Mouse (Mus musculus): ENCODE measurements at regions not wholly inside any gene's neighbourhood (a gene's known extent, or its start where the extent isn't known, plus 50 kb on each side); places are given as distances from the start of the nearest gene placed in this dataset.

DNA sequence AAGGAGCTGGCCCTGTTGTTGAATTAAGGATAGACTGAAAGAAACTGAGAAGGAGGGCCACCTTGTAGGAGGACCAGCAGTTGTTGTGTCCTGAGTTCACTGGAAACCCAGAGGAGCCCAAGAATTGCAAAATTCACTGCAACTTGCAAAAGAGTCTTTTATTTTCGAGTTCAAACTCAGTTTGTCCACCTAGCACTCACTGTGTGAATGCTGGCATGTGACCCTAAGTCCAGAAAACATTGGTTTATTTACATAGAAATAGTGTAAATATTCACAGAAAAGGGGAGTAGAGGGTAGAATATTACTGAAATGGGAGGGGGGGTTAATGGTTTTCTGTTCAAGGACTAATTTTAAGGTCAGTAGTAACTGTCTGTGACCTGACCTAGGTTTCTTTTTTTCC is 394.7 kb downstream of the 4933405O20Rik start:
- Histone ChIP-seq H3K27me3 (ENCODE audit: low read depth, poor library complexity, severe bottlenecking) (no peaks in the 10 kb centered on the region), H3K9me3 (replicated peaks) (no peaks in the 10 kb centered on the region), H3K4me3 (no peak overlapping the region), H3K27ac (no peak overlapping the region), H3K4me1 (no peaks in the 10 kb centered on the region), H3K36me3 (no peaks in the 10 kb centered on the region)
- WGBS = 59% methylated on average over 1 of the region's 1 CpGs
- no peak for DNase-seq (ENCODE audit: low spot score)

DNA sequence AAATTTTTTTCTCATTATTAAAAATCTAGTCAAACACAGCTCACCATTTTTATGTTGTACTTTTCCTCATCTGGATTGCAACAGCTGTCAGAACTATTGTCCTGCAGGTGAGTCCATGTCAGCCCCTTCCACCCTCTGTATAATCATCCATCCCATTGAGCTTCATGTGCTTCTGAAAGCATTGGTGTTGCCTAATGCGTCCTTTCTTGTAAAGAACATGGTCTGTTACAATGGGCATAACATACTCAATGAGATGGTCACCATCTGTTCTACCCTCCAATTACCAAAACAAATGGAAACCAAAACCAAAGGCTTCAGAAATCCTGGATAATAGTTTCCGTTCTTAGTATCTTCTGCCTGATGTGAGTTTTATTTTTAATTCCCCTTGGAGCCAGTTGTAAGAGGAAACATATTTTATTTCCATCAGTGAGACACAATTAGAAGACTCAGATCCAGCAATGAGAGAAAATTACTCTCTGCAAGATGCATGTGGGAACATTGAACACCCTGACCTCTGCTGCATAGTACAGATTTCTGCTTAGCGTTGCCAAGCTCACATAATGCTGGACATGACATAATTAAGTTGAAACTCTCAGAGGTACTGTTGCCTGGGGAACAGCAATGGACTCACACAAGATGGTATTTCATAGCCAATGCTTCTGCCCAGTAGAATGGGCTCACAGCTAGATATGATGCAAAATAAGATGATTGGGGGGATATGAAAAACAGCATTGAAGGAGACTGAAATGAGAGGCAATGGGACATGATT is 443.1 kb downstream of the 4933405O20Rik start:
- no peaks in the 10 kb centered on the region for H3K9me3 ChIP-seq (replicated peaks)
- no peaks in the 10 kb centered on the region for H3K27me3 ChIP-seq (ENCODE audit: low read depth, poor library complexity, severe bottlenecking)
- H3K27ac ChIP-seq = no peak overlapping the region
- DNase-seq (ENCODE audit: low spot score) = no peak
- H3K4me3 ChIP-seq = no peak overlapping the region
- H3K36me3 ChIP-seq = no peaks in the 10 kb centered on the region
- H3K4me1 ChIP-seq = no peaks in the 10 kb centered on the region
- 94% methylated on average over 3 of the region's 3 CpGs for WGBS

DNA sequence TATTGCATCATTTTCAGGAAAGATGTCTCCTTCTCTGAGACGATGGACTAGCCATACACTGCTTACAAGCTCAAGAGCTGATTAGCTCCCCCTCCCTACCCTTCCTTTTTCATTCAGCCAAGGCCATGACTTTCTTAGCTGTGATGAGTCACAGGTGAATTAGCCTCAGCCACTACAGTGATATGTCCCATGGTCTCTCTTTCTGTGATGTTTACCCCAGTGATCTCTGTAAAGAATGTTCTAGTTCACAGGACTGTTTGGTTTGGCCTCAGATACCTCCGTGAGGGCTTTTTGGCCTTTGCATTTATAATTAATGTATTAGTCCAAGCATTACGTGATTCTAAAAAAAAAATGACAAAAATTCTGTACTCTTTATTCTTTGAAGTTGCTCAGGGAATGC is 452.5 kb downstream of the 4933405O20Rik start:
- no peaks in the 10 kb centered on the region for H3K36me3 ChIP-seq
- no peaks in the 10 kb centered on the region for H3K4me1 ChIP-seq
- no peak for DNase-seq (ENCODE audit: low spot score)
- no peak overlapping the region for H3K27ac ChIP-seq
- H3K4me3 ChIP-seq = no peak overlapping the region
- no peaks in the 10 kb centered on the region for H3K27me3 ChIP-seq (ENCODE audit: low read depth, poor library complexity, severe bottlenecking)
- H3K9me3 ChIP-seq (replicated peaks) = no peaks in the 10 kb centered on the region
- whole genome bisulfite sequencing = 88% methylated on average over 3 of the region's 3 CpGs

DNA sequence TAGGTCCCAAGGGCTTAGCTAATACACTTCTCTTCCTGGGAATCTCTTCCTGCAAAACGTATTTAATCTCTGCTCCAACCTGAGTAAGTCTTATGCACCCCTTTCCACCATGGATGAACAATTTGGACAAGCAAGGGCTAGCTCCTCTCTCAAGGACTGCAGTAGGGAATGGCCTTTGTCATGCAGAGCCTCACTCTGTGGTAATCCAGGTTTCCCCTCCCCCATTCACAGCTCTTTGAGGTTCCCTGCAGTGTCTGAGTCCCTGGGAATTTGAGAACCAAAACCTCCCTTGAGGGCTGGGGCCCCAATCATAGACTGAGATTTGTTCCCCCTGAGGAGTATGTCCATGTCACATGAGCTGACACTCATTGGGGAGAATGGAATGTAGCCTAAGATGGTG is 442.5 kb upstream of the Ano5 start:
- 25% methylated on average over 1 of the region's 1 CpGs for WGBS
- H3K27ac ChIP-seq = no peak overlapping the region
- no peaks in the 10 kb centered on the region for H3K27me3 ChIP-seq (ENCODE audit: low read depth, poor library complexity, severe bottlenecking)
- no peaks in the 10 kb centered on the region for H3K4me1 ChIP-seq
- no peaks in the 10 kb centered on the region for H3K36me3 ChIP-seq
- no peak overlapping the region for H3K4me3 ChIP-seq
- no peaks in the 10 kb centered on the region for H3K9me3 ChIP-seq (replicated peaks)
- DNase-seq (ENCODE audit: low spot score) = no peak

DNA sequence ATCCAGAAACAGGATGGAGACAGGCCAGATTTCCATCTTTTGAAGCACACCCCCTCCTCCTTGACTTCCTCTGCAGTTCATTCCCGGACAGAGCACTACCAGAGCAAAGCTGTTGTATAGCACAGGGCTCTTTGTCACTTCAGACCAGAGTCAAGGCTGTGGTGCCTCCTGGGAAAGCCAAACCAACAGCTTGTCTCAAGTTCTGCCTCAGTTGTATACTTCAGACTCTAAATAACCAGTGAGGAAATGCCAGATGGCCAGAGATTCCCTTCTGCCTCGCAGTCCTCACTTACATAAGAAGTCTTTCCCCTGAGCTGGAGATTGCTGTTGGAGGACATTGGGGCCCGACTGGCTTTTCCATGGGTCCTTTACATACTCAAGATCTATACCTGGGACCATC is 417.1 kb upstream of the Ano5 start:
- WGBS = 84% methylated on average over 3 of the region's 3 CpGs
- no peak overlapping the region for H3K27ac ChIP-seq

DNA sequence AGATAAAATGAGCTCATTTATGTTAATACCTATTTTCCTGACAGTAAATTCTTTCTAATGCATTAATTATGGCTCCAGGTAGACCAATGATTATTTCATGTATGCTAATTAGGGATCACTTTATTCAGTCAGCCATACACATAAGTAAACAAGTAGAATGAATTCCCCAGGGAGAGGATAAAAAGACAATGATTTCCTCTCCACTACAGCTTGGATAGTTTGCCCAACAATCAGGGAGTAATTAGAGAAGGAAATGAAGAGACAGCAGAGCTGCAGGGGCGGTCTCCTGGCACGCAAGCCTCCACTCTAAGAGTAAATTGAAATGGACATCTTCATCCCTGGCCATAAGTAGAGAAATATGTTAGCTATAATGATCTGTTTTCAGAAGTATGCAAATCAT is 409.7 kb upstream of the Ano5 start:
- DNase-seq (ENCODE audit: low spot score) = no peak
- 63% methylated on average over 2 of the region's 2 CpGs for WGBS

More for the DNA sequence above, 417.1 kb upstream of the Ano5 start:
- Histone ChIP-seq H3K27me3 (ENCODE audit: low read depth, poor library complexity, severe bottlenecking) (no peaks in the 10 kb centered on the region), H3K4me3 (no peak overlapping the region), H3K9me3 (replicated peaks) (no peaks in the 10 kb centered on the region), H3K4me1 (no peaks in the 10 kb centered on the region), H3K36me3 (no peaks in the 10 kb centered on the region)
- no peak for DNase-seq (ENCODE audit: low spot score)

DNA sequence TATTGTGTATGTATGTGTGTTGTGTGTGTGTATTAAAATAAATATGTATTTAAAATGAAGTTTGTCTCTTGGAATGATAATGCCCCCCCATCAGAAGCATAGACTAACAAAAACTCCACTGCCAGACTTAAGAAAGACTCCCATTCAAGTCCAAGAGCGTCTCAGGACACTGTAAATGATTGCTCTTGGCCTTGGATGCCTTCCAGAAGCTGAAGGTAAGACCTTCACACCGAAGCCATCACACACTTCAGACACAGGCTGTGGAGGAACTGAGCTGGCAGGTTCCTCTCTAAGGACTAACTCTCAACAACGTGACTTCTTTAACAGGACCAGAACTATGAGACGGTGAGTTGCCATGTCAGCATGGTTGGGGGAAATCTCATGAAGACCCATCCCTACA is 370.0 kb upstream of the Ano5 start:
- H3K36me3 ChIP-seq = no peaks in the 10 kb centered on the region

More for the DNA sequence above, 409.7 kb upstream of the Ano5 start:
- Histone ChIP-seq H3K27me3 (ENCODE audit: low read depth, poor library complexity, severe bottlenecking) (no peaks in the 10 kb centered on the region), H3K4me1 (no peaks in the 10 kb centered on the region), H3K9me3 (replicated peaks) (no peaks in the 10 kb centered on the region), H3K4me3 (no peak overlapping the region), H3K27ac (no peak overlapping the region), H3K36me3 (no peaks in the 10 kb centered on the region)

DNA sequence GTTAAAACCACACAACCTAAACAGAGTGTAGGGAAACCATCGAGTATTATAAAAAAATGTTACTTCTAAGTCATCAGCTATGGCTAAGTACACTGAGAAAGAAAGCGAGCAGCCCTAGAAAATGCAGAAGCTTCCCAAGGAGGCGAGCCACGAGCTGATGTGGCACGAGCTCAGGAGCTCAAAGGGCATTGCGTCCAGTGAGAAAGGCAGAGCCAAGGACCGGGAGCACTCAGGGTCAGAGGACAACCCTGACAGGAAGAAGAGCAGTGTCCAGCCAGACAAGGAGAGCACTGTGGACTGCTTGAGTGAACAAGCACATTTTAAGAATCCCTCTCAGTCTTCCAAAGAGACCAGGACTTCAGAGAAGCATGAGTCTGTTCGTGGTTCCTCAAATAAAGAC is 335.6 kb upstream of the Ano5 start:
- no peak overlapping the region for H3K4me3 ChIP-seq
- WGBS = 89% methylated on average over 8 of the region's 8 CpGs
- H3K36me3 ChIP-seq = no peaks in the 10 kb centered on the region
- H3K9me3 ChIP-seq (replicated peaks) = no peaks in the 10 kb centered on the region
- H3K27ac ChIP-seq = no peak overlapping the region
- H3K4me1 ChIP-seq = no peaks in the 10 kb centered on the region
- no peaks in the 10 kb centered on the region for H3K27me3 ChIP-seq (ENCODE audit: low read depth, poor library complexity, severe bottlenecking)
- DNase-seq (ENCODE audit: low spot score) = no peak

More for the DNA sequence above, 370.0 kb upstream of the Ano5 start:
- Histone ChIP-seq H3K27ac (no peak overlapping the region), H3K9me3 (replicated peaks) (no peaks in the 10 kb centered on the region), H3K27me3 (ENCODE audit: low read depth, poor library complexity, severe bottlenecking) (no peaks in the 10 kb centered on the region), H3K4me1 (no peaks in the 10 kb centered on the region), H3K4me3 (no peak overlapping the region)
- DNase-seq (ENCODE audit: low spot score) = no peak
- WGBS = 86% methylated on average over 4 of the region's 4 CpGs

DNA sequence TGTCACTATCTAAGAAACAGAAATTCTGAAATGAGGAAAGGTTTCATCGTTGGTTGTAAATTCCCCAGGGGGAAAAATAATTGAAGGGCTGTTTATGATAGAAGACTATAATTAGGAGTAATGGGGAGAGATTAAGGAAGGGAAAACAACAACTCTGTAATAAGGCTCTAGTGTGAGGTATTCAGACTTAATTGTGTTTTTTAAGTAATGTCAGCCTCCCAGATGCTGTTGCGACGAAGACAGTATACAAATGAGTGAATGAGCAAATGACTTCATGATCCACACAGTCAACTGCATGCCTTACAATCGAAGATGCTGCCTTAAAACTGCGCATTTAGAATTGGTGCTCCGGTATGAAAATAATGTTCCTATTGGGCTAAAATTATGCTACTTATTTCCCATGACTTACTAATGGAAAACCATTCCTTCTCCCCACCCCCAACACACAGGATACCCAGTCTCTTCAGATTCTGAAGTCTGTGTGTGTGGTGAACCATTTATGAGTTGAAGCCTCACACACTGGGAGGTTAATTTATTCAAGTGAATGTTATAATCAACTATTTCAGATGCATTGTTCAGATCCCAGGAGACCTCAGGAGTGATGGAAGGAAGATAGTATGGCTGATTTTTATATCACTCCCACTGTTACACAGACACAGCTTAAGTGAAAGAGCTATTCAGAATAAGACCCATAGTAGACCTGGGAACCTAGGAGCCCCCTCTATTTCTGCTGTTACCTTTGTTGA is 295.2 kb upstream of the Ano5 start:
- WGBS = 82% methylated on average over 6 of the region's 6 CpGs
- H3K27me3 ChIP-seq (ENCODE audit: low read depth, poor library complexity, severe bottlenecking) = no peaks in the 10 kb centered on the region

DNA sequence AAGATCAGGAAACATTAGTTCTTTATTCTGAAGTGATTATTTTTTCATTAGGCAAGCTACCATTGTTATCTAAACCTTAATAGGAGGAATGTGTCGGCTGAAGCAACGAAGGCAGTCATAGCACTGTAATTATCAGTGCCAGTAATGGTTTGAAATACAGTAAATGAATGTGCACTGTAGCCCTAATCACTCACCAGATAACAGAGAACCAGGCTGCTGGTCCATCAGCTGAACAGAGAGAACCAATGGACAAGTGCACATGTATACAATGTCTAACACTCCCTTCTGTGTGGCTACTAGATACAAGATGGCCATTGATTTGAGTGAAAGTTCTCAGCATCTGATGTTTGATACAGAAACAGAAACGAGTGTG is 294.6 kb upstream of the Ano5 start:
- 92% methylated on average over 3 of the region's 3 CpGs for WGBS
- Histone ChIP-seq H3K36me3 (no peaks in the 10 kb centered on the region), H3K4me3 (no peak overlapping the region), H3K27ac (no peak overlapping the region), H3K4me1 (no peaks in the 10 kb centered on the region), H3K27me3 (ENCODE audit: low read depth, poor library complexity, severe bottlenecking) (no peaks in the 10 kb centered on the region), H3K9me3 (replicated peaks) (no peaks in the 10 kb centered on the region)
- no peak for DNase-seq (ENCODE audit: low spot score)

More for the DNA sequence above, 295.2 kb upstream of the Ano5 start:
- Histone ChIP-seq H3K9me3 (replicated peaks) (no peaks in the 10 kb centered on the region), H3K27ac (no peak overlapping the region), H3K36me3 (no peaks in the 10 kb centered on the region), H3K4me1 (no peaks in the 10 kb centered on the region), H3K4me3 (no peak overlapping the region)
- DNase-seq (ENCODE audit: low spot score) = no peak

DNA sequence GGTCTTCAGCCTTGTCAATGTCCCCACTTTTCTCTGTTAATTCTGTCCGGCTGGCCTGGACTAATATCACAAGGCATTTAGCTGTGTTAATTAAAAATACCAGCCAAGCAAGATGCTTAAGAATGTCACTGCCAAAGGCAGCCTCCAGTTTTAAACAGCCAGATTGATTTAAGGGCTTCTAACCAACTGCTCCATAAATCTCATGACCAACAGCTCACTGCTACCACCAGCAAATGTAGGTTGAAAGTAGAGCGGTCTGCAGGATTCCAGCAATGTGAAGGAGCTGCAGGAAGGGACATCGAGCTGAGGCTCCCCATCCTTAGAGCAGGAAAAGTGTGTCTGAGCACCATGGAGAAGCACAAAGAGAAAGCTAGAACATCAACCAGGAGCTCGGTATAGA is 289.5 kb upstream of the Ano5 start:
- no peak overlapping the region for H3K4me3 ChIP-seq
- no peaks in the 10 kb centered on the region for H3K9me3 ChIP-seq (replicated peaks)
- H3K36me3 ChIP-seq = no peaks in the 10 kb centered on the region
- no peak for DNase-seq (ENCODE audit: low spot score)
- no peaks in the 10 kb centered on the region for H3K27me3 ChIP-seq (ENCODE audit: low read depth, poor library complexity, severe bottlenecking)
- H3K4me1 ChIP-seq = no peaks in the 10 kb centered on the region
- WGBS = 81% methylated on average over 4 of the region's 4 CpGs
- no peak overlapping the region for H3K27ac ChIP-seq

DNA sequence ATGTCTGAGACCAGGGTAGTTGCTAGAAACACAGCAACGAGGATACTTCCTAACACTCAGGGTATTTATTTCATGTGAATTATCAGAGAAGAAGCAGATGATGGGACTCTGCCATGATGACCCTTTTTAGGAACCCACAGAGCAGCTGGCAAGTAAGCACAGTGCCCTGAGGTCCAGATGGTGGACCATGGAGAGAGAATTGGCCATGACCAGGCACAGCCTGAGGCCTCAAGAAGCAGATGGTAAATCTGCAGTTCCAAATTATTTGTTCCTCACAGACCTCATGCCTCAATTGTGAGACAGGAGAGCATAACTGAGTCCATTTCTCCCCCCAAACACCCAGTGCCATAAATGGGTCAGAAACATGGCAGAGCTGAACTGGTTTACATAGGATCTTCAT is 289.0 kb upstream of the Ano5 start:
- no peak for DNase-seq (ENCODE audit: low spot score)
- no peak overlapping the region for H3K27ac ChIP-seq
- H3K4me3 ChIP-seq = no peak overlapping the region
- H3K27me3 ChIP-seq (ENCODE audit: low read depth, poor library complexity, severe bottlenecking) = no peaks in the 10 kb centered on the region
- H3K36me3 ChIP-seq = no peaks in the 10 kb centered on the region
- no peaks in the 10 kb centered on the region for H3K4me1 ChIP-seq
- H3K9me3 ChIP-seq (replicated peaks) = no peaks in the 10 kb centered on the region
- 74% methylated on average over 1 of the region's 1 CpGs for WGBS

DNA sequence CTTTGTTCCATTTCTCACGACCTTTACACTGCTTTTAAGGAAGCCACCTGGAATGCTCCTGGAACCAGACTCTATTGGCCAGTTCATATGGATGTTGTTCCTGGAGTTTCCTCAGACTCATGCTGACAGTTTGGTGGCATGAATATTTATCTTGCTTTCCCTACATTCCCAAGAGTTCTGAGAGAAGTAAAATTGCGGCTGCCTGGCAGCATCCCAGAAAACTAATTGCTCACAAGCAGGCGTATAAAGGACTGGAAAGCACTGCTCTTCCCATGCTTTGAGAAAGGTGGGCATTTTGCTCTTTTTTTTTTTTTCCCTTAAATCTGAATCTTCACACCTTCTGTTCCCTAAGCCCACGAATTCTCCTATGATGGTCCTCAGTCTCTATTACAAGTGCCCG is 283.7 kb upstream of the Ano5 start:
- no peak for DNase-seq (ENCODE audit: low spot score)
- H3K36me3 ChIP-seq = no peaks in the 10 kb centered on the region
- WGBS = 77% methylated on average over 5 of the region's 5 CpGs
- no peaks in the 10 kb centered on the region for H3K9me3 ChIP-seq (replicated peaks)
- H3K27ac ChIP-seq = no peak overlapping the region
- no peak overlapping the region for H3K4me3 ChIP-seq
- no peaks in the 10 kb centered on the region for H3K27me3 ChIP-seq (ENCODE audit: low read depth, poor library complexity, severe bottlenecking)
- H3K4me1 ChIP-seq = no peaks in the 10 kb centered on the region
